Mouse (Mus musculus): ENCODE measurements at regions not wholly inside any gene's neighbourhood (a gene's known extent, or its start where the extent isn't known, plus 50 kb on each side); places are given as distances from the start of the nearest gene placed in this dataset.

GRCm38 (mm10) chr4:125203521-125203920 is 75.9 kb upstream of the Zc3h12a start:
- DNase-seq (ENCODE audit: low spot score): no peak

- DNase-seq (ENCODE audit: low spot score): no peak
These were observed 74.1 kb upstream of the Zc3h12a start for GRCm38 (mm10) chr4:125201638-125202325.

DNA sequence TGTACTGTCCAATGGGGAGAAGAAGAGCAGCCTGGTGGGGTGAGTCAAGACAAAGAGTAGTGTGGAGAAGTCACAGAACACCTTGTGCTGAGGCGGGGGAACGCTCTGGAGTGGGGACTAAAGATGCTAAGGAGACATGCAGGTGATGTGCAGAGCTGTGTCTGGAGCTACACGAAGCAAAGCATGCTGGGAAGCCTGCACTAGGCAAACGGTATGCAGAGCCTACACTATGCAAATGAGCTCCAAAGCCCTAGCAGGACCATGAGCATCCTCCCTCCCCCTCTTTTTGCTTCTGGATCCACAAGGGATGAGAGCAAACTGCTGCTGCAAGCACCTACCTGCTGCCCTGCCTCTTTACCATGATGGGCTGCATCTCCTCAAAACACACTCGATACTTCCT is 73.1 kb upstream of the Zc3h12a start:
- DNase-seq (ENCODE audit: low spot score): no peak

GRCm38 (mm10) chr4:125199281-125199680 is 71.6 kb upstream of the Zc3h12a start:
- DNase-seq (ENCODE audit: low spot score): no peak

- DNase-seq (ENCODE audit: low spot score): no peak
These were observed 68.3 kb upstream of the Zc3h12a start for GRCm38 (mm10) chr4:125195901-125196435.

DNA sequence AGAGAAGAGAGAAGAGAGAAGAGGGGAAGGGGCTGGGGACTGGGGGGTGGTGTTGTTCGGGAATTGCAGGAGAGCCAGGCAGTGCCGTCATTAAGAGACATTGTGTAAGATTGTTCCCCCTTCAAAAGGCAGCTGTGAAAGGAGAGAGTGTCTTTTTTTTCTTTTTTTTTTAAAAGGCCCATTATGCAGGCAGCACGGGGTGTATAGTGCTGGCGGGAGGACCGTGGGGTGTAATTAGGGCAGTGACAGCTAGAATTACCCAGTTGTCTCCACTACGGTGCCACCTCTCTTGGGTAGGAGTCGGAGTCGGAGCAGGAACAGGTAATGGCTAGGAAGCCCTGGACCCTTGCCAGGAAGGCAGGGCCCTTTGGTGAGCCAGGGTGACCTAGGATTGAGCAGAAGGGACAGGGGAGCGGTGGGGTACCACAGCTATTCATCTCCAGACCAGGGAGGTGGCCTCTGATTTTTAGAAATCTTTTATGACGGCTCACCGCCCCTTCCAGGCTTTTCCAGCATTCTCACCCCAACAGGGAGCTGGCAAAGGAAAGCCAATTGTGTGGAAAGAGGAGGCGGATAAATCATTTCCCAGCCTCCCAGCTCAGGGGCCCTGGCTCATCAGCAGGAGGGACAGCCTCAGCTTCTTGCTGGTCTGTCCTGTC is 67.2 kb upstream of the Zc3h12a start:
- no peak for DNase-seq (ENCODE audit: low spot score)

GRCm38 (mm10) chr4:125194298-125194697 is 66.7 kb upstream of the Zc3h12a start:
- no peak for DNase-seq (ENCODE audit: low spot score)

DNA sequence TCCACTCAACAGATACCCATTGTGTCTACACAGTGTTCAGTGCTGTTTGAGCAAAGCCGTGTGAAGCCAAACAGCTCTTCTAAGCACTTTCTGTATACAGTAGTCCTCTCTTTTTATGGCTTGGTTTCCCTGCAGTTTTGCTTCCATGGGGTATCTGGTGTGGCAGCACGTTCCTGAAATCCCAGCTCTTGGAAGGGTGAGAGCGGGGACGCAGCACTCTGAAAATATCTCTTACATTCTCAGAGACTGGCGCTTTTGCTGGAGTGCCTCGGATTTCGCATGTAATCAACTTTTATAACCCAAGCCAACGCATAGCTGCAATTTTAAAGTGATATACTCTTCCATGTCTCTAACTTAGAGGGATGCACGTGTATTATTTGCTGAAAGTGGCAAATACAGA is 64.0 kb upstream of the Zc3h12a start:
- DNase-seq (ENCODE audit: low spot score): no peak

DNA sequence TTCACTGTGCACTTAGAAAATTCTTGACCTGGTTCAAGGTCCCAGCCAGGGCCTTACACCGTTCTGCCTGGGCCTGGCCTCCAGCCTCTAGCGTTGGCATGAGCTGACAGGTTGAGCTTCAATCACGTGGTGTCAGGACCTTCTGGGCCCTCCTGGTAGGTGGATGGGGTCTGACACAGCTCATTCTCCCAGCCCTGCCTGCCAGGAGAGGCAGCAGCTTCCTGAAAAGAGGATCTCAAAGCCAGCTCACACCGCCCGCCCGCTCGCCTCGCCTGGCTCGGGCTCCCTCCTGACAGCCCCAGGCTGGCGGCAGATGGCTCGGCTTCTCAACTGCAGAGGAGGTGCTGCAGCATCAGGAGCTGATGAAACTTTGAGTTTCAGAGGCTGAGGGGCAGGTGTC is 63.4 kb upstream of the Zc3h12a start:
- DNase-seq (ENCODE audit: low spot score): no peak

DNA sequence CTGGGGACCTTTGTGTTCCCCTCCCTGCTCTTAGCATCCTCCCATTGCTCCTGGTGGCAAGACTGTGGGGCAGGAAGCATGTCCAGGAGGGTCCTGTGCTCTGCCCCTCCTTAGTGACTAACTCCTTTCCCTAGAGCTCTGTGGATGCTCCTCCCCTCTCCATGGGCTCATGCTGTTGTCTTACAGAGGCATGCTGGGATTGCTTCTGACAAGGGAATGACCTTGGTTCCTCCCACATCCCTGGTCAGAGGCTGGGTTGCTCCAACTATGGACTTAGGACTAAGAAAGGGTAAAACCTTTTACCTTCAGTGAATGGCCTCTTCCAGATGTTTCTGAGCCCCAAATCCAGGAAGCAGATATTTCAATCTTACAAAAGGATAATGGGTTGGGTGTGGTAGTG is 62.3 kb upstream of the Zc3h12a start:
- DNase-seq (ENCODE audit: low spot score): no peak

- no peak for DNase-seq (ENCODE audit: low spot score)
These were observed 58.6 kb upstream of the Zc3h12a start for GRCm38 (mm10) chr4:125186246-125186645.

GRCm38 (mm10) chr4:125185076-125185475 is 57.4 kb upstream of the Zc3h12a start:
- DNase-seq (ENCODE audit: low spot score): no peak

DNA sequence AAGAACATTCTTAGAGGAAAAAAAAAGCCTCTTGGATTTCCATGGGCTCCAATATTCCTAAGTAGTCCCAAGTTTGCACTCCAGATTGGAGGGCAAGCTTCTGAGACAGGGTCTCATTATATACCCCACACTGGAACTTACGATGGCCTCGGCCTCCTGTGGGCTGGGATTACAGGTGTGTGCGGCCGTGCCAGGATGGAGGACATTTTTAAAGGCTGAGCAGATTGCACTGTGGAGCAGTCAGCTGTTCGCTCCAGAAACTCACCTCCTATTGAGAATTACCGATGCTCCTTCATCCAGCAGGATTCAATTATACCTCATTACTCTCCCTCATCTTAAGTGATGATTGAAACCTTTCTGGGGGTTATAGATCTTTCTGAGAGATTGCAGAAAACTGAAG is 53.3 kb upstream of the Zc3h12a start:
- DNase-seq (ENCODE audit: low spot score): no peak

DNA sequence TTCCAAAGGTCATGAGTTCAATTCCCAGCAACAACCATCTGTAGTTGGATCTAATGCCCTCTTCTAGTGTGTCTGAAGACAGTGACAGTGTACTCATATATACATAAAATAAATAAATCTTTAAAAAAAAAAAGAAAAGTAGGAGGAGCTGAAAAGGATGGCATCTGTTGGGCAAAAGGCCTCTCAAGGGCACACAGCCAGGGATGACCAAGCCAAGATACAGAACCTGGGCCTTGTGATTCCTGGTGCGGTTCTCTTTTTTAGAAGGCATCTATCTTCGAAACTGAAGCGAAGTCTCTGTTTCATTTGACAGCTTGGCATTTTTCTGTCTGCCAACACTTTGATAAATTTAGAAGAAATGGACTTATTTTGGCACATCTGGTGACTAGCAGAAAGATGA is 50.9 kb upstream of the Zc3h12a start:
- no peak for DNase-seq (ENCODE audit: low spot score)

DNA sequence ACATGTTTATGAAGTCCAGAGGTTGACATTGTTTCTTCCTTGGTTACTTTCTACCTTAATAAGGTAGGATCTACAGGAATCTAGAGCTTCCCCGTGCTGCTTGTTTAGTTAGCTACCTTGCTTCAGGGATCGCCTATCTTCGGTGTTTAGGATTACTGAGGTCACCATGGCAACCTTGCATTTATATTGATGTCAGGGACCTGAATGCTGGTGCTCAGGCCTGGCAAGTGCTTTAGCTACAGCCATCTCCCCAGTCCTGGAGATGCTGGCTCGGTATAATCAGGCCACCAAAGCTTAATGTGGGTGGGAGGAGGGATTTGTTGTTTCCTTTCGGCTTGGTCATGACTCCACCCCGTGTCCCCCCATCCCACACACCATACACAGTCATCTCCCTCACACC is 50.0 kb upstream of the Zc3h12a start:
- no peak for DNase-seq (ENCODE audit: low spot score)

All from adipocyte (in vitro differentiated cells).